Mouse (Mus musculus): ENCODE data around the gene Klhdc8b.

DNA sequence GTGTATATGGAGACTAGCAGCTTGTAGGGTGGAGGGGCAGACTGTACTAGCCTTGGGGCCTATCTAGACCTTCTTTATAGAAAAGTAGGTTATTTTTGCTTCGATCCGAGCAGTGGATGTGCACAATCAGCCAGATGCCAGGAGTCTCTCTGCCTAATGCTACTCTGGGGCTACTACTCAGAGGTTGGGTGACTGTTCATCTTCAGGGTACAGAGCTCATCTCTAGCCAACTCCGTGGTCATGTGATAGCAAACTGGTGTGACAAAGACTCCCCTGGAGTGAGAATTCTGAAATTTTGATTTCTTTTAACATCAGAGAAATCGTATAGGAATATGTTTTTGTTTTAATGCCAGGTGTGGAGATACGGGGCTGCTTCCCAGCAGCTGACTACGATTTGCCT, 8.5 kb downstream of the Klhdc8b start:
- TF ChIP-seq POLR2A (IDR thresholded peaks at IDR 0.05; ENCODE audit: insufficient read depth, low read length) = no peak
- TF ChIP-seq CTCF (IDR thresholded peaks at IDR 0.05; ENCODE audit: low read depth, low read length) = no peak
- no peak for TF ChIP-seq EP300 (IDR thresholded peaks at IDR 0.05; ENCODE audit: insufficient read depth, low read depth, low read length)
